Mouse (Mus musculus): ENCODE data around the gene Klhl36.
A peak's percentile ranks its signal among the peaks of the same experiment; 100 is the strongest.

DNA sequence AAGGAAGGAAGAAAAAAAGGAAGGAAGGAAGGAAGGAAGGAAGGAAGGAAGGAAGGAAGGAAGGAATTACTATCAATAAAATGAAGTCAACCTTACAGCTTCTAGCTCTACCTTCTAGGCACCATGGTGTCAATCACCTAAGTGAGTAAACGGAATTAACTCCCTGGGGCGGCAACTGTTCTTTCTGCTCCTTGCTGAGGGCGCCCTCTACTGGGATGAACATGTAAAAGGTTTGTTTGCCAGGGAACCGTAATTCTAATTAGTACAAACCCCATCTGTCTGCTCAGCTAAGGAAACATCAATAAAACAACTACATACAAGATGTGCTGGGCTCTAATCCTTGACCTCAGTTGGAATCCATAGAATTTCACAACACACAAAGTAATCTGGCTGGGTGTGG lies 18.6 kb upstream of the Klhl36 start:
- TF ChIP-seq CTCF (IDR thresholded peaks at IDR 0.05; ENCODE audit: low read depth) (peak; percentile 82), EP300 (IDR thresholded peaks at IDR 0.05; ENCODE audit: low read depth) (no peak)

Measured in heart, postnatal 0 days (tissue).